Mouse (Mus musculus) 416B (cell line): ENCODE data around the gene Ugt1a7c.
A peak's percentile ranks its signal among the peaks of the same experiment; 100 is the strongest.
"Not testable (repeated sequence)": the region's sequence is repeated elsewhere in the genome, so short reads cannot be mapped to it uniquely, and the experiment has no call there.

Experiments
- DNase-seq: peaks from one replicate; pipeline ENCODE4 v3.0.0; 2011; ENCODE audit warnings: low read depth

Ugt1a7c gene

GRCm38 (mm10) chr1:88197443-88197842 is 102.6 kb downstream of the Ugt1a7c start:
- DNase-seq: no peak

GRCm38 (mm10) chr1:88199996-88200395 is 105.1 kb downstream of the Ugt1a7c start:
- no peak for DNase-seq

GRCm38 (mm10) chr1:88200456-88200855 is 105.6 kb downstream of the Ugt1a7c start, which contains the start of gene Ugt1a2:
TSS of gene Ugt1a2 (plus strand) at chr1:88200601.
- DNase-seq: no peak

GRCm38 (mm10) chr1:88205294-88205922 is 110.5 kb downstream of the Ugt1a7c start, which contains the start of gene Dnajb3:
TSS of gene Dnajb3 (minus strand) at chr1:88205782.
- DNase-seq: no peak

- DNase-seq: no peak
Measured at GRCm38 (mm10) chr1:88206843-88207479, 112.1 kb downstream of the Ugt1a7c start.

GRCm38 (mm10) chr1:88211812-88212211 is 117.0 kb downstream of the Ugt1a7c start, which contains the start of gene Ugt1a1:
TSS of gene Ugt1a1 (plus strand) at chr1:88211959.
- peak; percentile 5 for DNase-seq

- peak; percentile 4 for DNase-seq
Measured at GRCm38 (mm10) chr1:88212341-88213045, 117.6 kb downstream of the Ugt1a7c start.

GRCm38 (mm10) chr1:88213061-88213460 is 118.2 kb downstream of the Ugt1a7c start:
- peak; percentile 9 for DNase-seq

GRCm38 (mm10) chr1:88213766-88214461 is 119.1 kb downstream of the Ugt1a7c start:
- peak; percentile 11 for DNase-seq

- DNase-seq: peak; percentile 8
Measured at GRCm38 (mm10) chr1:88214462-88214952, 119.6 kb downstream of the Ugt1a7c start.

- DNase-seq: peak; percentile 5
Measured at GRCm38 (mm10) chr1:88215466-88216380, 120.9 kb downstream of the Ugt1a7c start.

GRCm38 (mm10) chr1:88216551-88216950 is 121.7 kb downstream of the Ugt1a7c start:
- peak; percentile 10 for DNase-seq

- DNase-seq: peak; percentile 11
Measured at GRCm38 (mm10) chr1:88217144-88217543, 122.3 kb downstream of the Ugt1a7c start.

GRCm38 (mm10) chr1:88217576-88217975 is 122.7 kb downstream of the Ugt1a7c start:
- DNase-seq: peak; percentile 8

- peak; percentile 8 for DNase-seq
Measured at GRCm38 (mm10) chr1:88218051-88218450, 123.2 kb downstream of the Ugt1a7c start.

GRCm38 (mm10) chr1:88218591-88218990 is 123.7 kb downstream of the Ugt1a7c start:
- peak; percentile 3 for DNase-seq

GRCm38 (mm10) chr1:88219054-88219453 is 124.2 kb downstream of the Ugt1a7c start:
- DNase-seq: peak; percentile 10

GRCm38 (mm10) chr1:88220336-88220735 is 125.5 kb downstream of the Ugt1a7c start:
- DNase-seq: no peak

GRCm38 (mm10) chr1:88222216-88222615 is 127.4 kb downstream of the Ugt1a7c start:
- no peak for DNase-seq

- DNase-seq: not testable (repeated sequence)
Measured at GRCm38 (mm10) chr1:88223011-88223515, 128.2 kb downstream of the Ugt1a7c start.

- DNase-seq: no peak
Measured at GRCm38 (mm10) chr1:88223591-88223990, 128.7 kb downstream of the Ugt1a7c start.
